Comparison of ENCODE assay signal across 14 mouse cellular contexts in the genomic region with DNA sequence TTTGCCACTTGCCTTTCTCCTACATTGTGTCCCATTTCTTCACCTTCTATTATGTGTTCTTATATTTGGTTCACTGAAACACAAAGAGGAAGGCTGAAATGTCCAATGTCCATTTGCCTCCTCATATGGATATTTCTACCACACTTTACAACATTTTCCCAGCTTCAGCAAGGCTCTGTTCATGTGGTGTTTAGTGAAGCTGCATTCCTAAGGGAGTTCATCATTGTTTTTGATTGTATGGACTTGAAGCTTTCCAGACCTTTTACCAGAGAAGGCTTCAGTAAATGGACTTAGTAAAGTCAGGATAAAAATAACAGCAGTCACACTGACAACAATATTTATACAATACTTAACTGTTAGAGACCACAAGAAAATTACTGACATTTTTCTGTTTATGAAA.
DNase-seq lines count a peak whose midpoint lies in the region; ATAC-seq and TF ChIP-seq lines count a peak whose summit lies in the region.
"Had no signal": no experiment of that assay in that cellular context is flagged by ENCODE, and none has a peak within 500 bp of the region (broad histone marks: within the 10 kb centered on the region; RNA-seq: fewer than 3 reads in every experiment).

No protein-coding gene starts in this region.

- no peak for DNase-seq in heart, adult 2 months
- no peak for DNase-seq in heart, postnatal 4 days
- DNase-seq in lung, embryonic 14.5 days = peak; percentile 30
- DNase-seq in lung, postnatal 10 days = no peak
- DNase-seq in yolk sac, embryonic 10.5 days (ENCODE audit: low spot score) = peak; percentile 10
- no peak for DNase-seq in right cerebral cortex, adult 18-20 months
- DNase-seq in thymus, adult 2 months = no peak
- DNase-seq: adrenal gland, postnatal 14 days; left cerebral cortex, postnatal 4 days; lung, postnatal 14 days; thymus, adult 18-20 months had no signal

- no peak for ATAC-seq in lung, embryonic 14.5 days (ENCODE audit: insufficient read depth)
- ATAC-seq in intestine, embryonic 16.5 days = peak; percentile 77
- ATAC-seq: hindbrain, embryonic 16.5 days had no signal

- H3K36me3 ChIP-seq in heart, adult 2 months (ENCODE audit: control insufficient read depth, insufficient read depth, low read length) = no peaks in the 10 kb centered on the region
- no peaks in the 10 kb centered on the region for H3K36me3 ChIP-seq in lung, embryonic 14.5 days (ENCODE audit: insufficient read depth)
- H3K36me3 ChIP-seq in intestine, embryonic 16.5 days (ENCODE audit: control insufficient read depth, insufficient read depth, low read length) = no peaks in the 10 kb centered on the region
- no peaks in the 10 kb centered on the region for H3K36me3 ChIP-seq in thymus, adult 2 months (ENCODE audit: control insufficient read depth, insufficient read depth, low read length)
- H3K36me3 ChIP-seq: midbrain, embryonic 12.5 days had no signal

- peaks cover 5% of the 10 kb centered on the region for H3K4me1 ChIP-seq in heart, adult 2 months (ENCODE audit: control insufficient read depth, insufficient read depth, low read length)
- H3K4me1 ChIP-seq in lung, embryonic 14.5 days (ENCODE audit: insufficient read depth) = peaks cover 2% of the 10 kb centered on the region; the same call in 1 of the 2 replicates
- H3K4me1 ChIP-seq in intestine, embryonic 16.5 days (ENCODE audit: control insufficient read depth, insufficient read depth, low read length) = no peaks in the 10 kb centered on the region; the same call in 1 of the 2 replicates
- H3K4me1 ChIP-seq in thymus, adult 2 months (replicated peaks; ENCODE audit: control insufficient read depth, insufficient read depth, low read length) = no peaks in the 10 kb centered on the region
- H3K4me1 ChIP-seq: midbrain, embryonic 12.5 days had no signal

- H3K79me2 ChIP-seq in heart, adult 2 months (replicated peaks; ENCODE audit: control insufficient read depth, insufficient read depth, low read length) = no peaks in the 10 kb centered on the region

- TF ChIP-seq POLR2A in heart, adult 2 months (IDR thresholded peaks at IDR 0.05; ENCODE audit: insufficient read depth, low read depth, low read length) = no peak
- TF ChIP-seq POLR2A in thymus, adult 2 months (IDR thresholded peaks at IDR 0.05; ENCODE audit: control insufficient read depth, extremely low read depth, insufficient read depth, low read length, poor library complexity) = no peak

- peak overlapping the region; percentile 17; the same call in 1 of the 2 replicates for H3K27ac ChIP-seq in heart, adult 2 months
- H3K27ac ChIP-seq in lung, embryonic 14.5 days (ENCODE audit: low read depth) = peak overlapping the region; percentile 63; the same call in 1 of the 2 replicates
- H3K27ac ChIP-seq in intestine, embryonic 16.5 days (ENCODE audit: low read length) = peak overlapping the region; percentile 85
- no peak overlapping the region for H3K27ac ChIP-seq in thymus, adult 2 months (ENCODE audit: control insufficient read depth, insufficient read depth, low read length)
- H3K27ac ChIP-seq: midbrain, embryonic 12.5 days had no signal

- no peak for TF ChIP-seq EP300 in heart, adult 2 months (IDR thresholded peaks at IDR 0.05; ENCODE audit: insufficient read depth, low read depth, low read length)

- no peak for TF ChIP-seq CTCF in heart, adult 2 months (IDR thresholded peaks at IDR 0.05)
- TF ChIP-seq CTCF in lung, embryonic 14.5 days (IDR thresholded peaks at IDR 0.05; ENCODE audit: low read depth) = no peak
- no peak for TF ChIP-seq CTCF in thymus, adult 2 months (IDR thresholded peaks at IDR 0.05; ENCODE audit: borderline replicate concordance, control insufficient read depth, extremely low read depth, insufficient read depth, low read length, poor library complexity)

- no peak overlapping the region for H3K4me2 ChIP-seq in lung, embryonic 14.5 days
- H3K4me2 ChIP-seq in intestine, embryonic 16.5 days (ENCODE audit: low read depth, low read length) = no peak overlapping the region
- H3K4me2 ChIP-seq: midbrain, embryonic 12.5 days had no signal

- intact Hi-C loops in heart, adult 2 months (cut with DNase I) = loop anchor here (5.0 to 10.0 kb wide), 2 partner anchors 276 to 292 kb away; partner anchors contain the start of gene Col3a1

- H3K4me3 ChIP-seq in heart, adult 2 months = no peak overlapping the region
- no peak overlapping the region for H3K4me3 ChIP-seq in lung, embryonic 14.5 days (ENCODE audit: low read depth, low read length)
- H3K4me3 ChIP-seq in intestine, embryonic 16.5 days (ENCODE audit: low read length) = no peak overlapping the region
- H3K4me3 ChIP-seq in thymus, adult 2 months (ENCODE audit: control insufficient read depth, insufficient read depth, low read length) = no peak overlapping the region
- H3K4me3 ChIP-seq: midbrain, embryonic 12.5 days had no signal

- no peak overlapping the region for H3K9ac ChIP-seq in heart, adult 2 months (ENCODE audit: low read depth, low read length)
- no peak overlapping the region for H3K9ac ChIP-seq in lung, embryonic 14.5 days
- no peak overlapping the region for H3K9ac ChIP-seq in intestine, embryonic 16.5 days (ENCODE audit: low read depth, low read length)
- H3K9ac ChIP-seq: midbrain, embryonic 12.5 days had no signal

- H3K27me3 ChIP-seq in heart, adult 2 months (ENCODE audit: control insufficient read depth, insufficient read depth, low read length) = no peaks in the 10 kb centered on the region
- H3K27me3 ChIP-seq in lung, embryonic 14.5 days (ENCODE audit: insufficient read depth, low read length) = no peaks in the 10 kb centered on the region
- no peaks in the 10 kb centered on the region for H3K27me3 ChIP-seq in intestine, embryonic 16.5 days (replicated peaks; ENCODE audit: control insufficient read depth, insufficient read depth, low read length)
- H3K27me3 ChIP-seq in thymus, adult 2 months (ENCODE audit: control insufficient read depth, insufficient read depth, low read length) = no peaks in the 10 kb centered on the region
- H3K27me3 ChIP-seq: midbrain, embryonic 12.5 days had no signal

- no peaks in the 10 kb centered on the region; the same call in 1 of the 2 replicates for H3K9me3 ChIP-seq in lung, embryonic 14.5 days (ENCODE audit: low read depth, low read length)
- H3K9me3 ChIP-seq in intestine, embryonic 16.5 days (ENCODE audit: control insufficient read depth, low read length) = no peaks in the 10 kb centered on the region
- H3K9me3 ChIP-seq: midbrain, embryonic 12.5 days had no signal

Comparison
In these comparisons a context has a peak if more than half of its experiments do, and no peak if none do; other contexts are left out.
1. DNase-seq: peak in lung, embryonic 14.5 days (single experiment) and yolk sac, embryonic 10.5 days (single experiment); none in heart, adult 2 months (0 of 2), heart, postnatal 4 days (single experiment), lung, postnatal 10 days (single experiment), right cerebral cortex, adult 18-20 months (single experiment) and thymus, adult 2 months (single experiment).